Mouse (Mus musculus) heart, embryonic 14.5 days (tissue): ENCODE data around the gene Acot7. TPM values are rescaled to one million over a fixed set of nuclear protein-coding genes. Genes with fewer than 3 reads are reported as not detected.

ENCODE experiments used
- ATAC-seq: fragments of 200-750 bp; cut with Nextera tagmentation; 2 replicates; pipeline ENCODE4 v1.8.0; 2017; ENCODE audit warnings: low read depth, moderate TSS enrichment; ENCODE audit not compliant: insufficient number of reproducible peaks, insufficient read depth, low FRiP score
- H3K27ac ChIP-seq, 2 experiments: fragments of 200-500 bp in 1 of 2; fragments of 300-500 bp in 1 of 2; sonication (generic) in 1 of 2; replicated peaks in 1 of 2; 2 replicates each; pipeline ENCODE4 v1.5.1; 2012 to 2014; ENCODE audit warnings: low read depth in 2 of 2, low read length in 2 of 2, control low read depth in 1 of 2, mild to moderate bottlenecking in 1 of 2, mixed read lengths in 1 of 2; ENCODE audit not compliant: control insufficient read depth in 1 of 2, insufficient read depth in 1 of 2
- H3K27me3 ChIP-seq: fragments of 300-500 bp; sonication (generic); 2 replicates; pipeline ENCODE4 v1.6.1; 2014; ENCODE audit warnings: mild to moderate bottlenecking, low read length, control low read depth; ENCODE audit not compliant: control insufficient read depth, insufficient read depth
- H3K36me3 ChIP-seq: fragments of 300-500 bp; sonication (generic); 2 replicates; pipeline ENCODE4 v1.6.1; 2014; ENCODE audit warnings: mild to moderate bottlenecking, control low read depth, low read length, mixed read lengths; ENCODE audit not compliant: control insufficient read depth, insufficient read depth
- H3K4me1 ChIP-seq, 2 experiments: fragments of 200-500 bp in 1 of 2; fragments of 300-500 bp in 1 of 2; sonication (generic) in 1 of 2; 2 replicates each; pipeline ENCODE4 v1.6.1; 2012 to 2014; ENCODE audit warnings: low read length in 2 of 2, control low read depth in 1 of 2, mixed read lengths in 1 of 2; ENCODE audit not compliant: control insufficient read depth in 2 of 2, insufficient read depth in 2 of 2
- H3K4me2 ChIP-seq: fragments of 300-500 bp; sonication (generic); 2 replicates; pipeline ENCODE4 v1.6.1; 2014; ENCODE audit warnings: mild to moderate bottlenecking, low read length
- H3K4me3 ChIP-seq, 2 experiments: fragments of 200-500 bp in 1 of 2; fragments of 300-500 bp in 1 of 2; sonication (generic) in 1 of 2; 2 replicates each; pipeline ENCODE4 v1.5.1; 2012 to 2014; ENCODE audit warnings: low read length in 2 of 2, mild to moderate bottlenecking in 2 of 2, control low read depth in 1 of 2, low read depth in 1 of 2, moderate library complexity in 1 of 2; ENCODE audit not compliant: control insufficient read depth in 1 of 2, insufficient read depth in 1 of 2
- H3K9ac ChIP-seq: fragments of 300-500 bp; sonication (generic); 2 replicates; pipeline ENCODE4 v1.6.1; 2014; ENCODE audit warnings: mild to moderate bottlenecking, low read length
- H3K9me3 ChIP-seq: fragments of 300-500 bp; sonication (generic); 2 replicates; pipeline ENCODE4 v1.6.1; 2016; ENCODE audit warnings: low read length, control low read depth; ENCODE audit not compliant: control insufficient read depth
- WGBS: fragments of 180-500 bp; shearing (Covaris S2); extraction: QIAGEN DNeasy Blood & Tissue Kit; methylation state at CpG from one replicate; pipeline ENCODE4 v1.1.7; 2014; 5-methylcytosine and 5-hydroxymethylcytosine counted together
- polyA plus RNA-seq: library from polyadenylated mRNA; unstranded; fragments of >200 nt; fragmentation: Nextera tagmentation; extraction: Ambion mirVana; gene quantifications from 2 replicates; pipeline ENCODE4 v1.2.1, GENCODE M21; 2014

The Acot7 gene
- polyA plus RNA-seq, 1 experiment from 2014 or later, result 72.9 TPM

DNA sequence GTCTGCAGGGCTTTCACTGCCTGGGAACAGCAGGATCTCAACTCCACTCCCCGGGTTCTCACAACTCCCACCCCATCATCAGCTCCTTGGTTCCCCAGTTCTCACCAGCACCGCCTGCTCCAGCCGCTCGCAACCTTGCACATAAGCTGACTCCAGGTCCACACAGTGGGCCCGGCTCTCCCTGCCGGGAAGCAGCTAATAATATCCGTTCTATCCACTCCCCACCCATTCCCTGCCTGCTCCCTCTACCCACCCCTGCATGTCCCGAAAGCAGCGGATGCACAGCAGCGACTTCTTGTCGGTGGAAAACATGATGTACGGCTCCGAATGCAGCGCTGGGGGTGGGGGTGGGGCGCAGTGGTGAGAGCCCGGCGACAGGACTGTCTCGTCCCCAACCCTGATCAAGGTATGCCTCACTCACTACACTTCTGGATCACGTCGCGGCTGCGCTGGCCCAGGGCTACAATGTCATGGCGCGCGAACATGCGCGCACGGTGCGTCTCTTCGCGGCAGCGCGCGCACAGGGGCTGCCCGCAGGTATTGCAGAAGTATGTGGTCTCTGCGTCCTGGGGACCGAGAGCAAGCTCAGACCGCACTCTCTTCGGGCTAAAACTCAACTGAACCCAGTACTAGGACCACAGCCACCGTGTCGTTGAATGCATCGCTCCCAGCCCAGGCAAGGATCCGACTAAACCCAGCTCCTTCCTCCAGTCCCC, 137.7 kb downstream of the Acot7 start:
- no peak for ATAC-seq
- Histone ChIP-seq H3K4me1 (peaks cover 21 to 54% of the 10 kb centered on the region in 2 experiments), H3K27ac (peak overlapping the region in 1 of 2 experiments; percentile 1; a peak in 1 of 4 replicates), H3K9me3 (no peaks in the 10 kb centered on the region), H3K36me3 (peaks cover 25% of the 10 kb centered on the region), H3K4me2 (peak overlapping the region; percentile 88), H3K27me3 (peaks cover 56% of the 10 kb centered on the region), H3K9ac (peak overlapping the region; percentile 85), H3K4me3 (peak overlapping the region; percentile 40 to 49)
- 2% methylated on average over 43 of the region's 43 CpGs for WGBS

- peak overlapping the region; percentile 98 to 99 for H3K27ac ChIP-seq
- ATAC-seq, result peak; percentile 69
- 25% methylated on average over 6 of the region's 6 CpGs for WGBS
- H3K4me1 ChIP-seq, result peaks cover 21 to 50% of the 10 kb centered on the region in 2 experiments
- H3K4me3 ChIP-seq, result peak overlapping the region; percentile 49 to 58
- peaks cover 40% of the 10 kb centered on the region for H3K27me3 ChIP-seq
- no peaks in the 10 kb centered on the region for H3K9me3 ChIP-seq
- H3K9ac ChIP-seq, result peak overlapping the region; percentile 85
- H3K4me2 ChIP-seq, result peak overlapping the region; percentile 88
- peaks cover 6% of the 10 kb centered on the region; the same call in 1 of the 2 replicates for H3K36me3 ChIP-seq
Observed at GRCm38 (mm10) chr4:152317631-152318033, 139.7 kb downstream of the Acot7 start.

DNA sequence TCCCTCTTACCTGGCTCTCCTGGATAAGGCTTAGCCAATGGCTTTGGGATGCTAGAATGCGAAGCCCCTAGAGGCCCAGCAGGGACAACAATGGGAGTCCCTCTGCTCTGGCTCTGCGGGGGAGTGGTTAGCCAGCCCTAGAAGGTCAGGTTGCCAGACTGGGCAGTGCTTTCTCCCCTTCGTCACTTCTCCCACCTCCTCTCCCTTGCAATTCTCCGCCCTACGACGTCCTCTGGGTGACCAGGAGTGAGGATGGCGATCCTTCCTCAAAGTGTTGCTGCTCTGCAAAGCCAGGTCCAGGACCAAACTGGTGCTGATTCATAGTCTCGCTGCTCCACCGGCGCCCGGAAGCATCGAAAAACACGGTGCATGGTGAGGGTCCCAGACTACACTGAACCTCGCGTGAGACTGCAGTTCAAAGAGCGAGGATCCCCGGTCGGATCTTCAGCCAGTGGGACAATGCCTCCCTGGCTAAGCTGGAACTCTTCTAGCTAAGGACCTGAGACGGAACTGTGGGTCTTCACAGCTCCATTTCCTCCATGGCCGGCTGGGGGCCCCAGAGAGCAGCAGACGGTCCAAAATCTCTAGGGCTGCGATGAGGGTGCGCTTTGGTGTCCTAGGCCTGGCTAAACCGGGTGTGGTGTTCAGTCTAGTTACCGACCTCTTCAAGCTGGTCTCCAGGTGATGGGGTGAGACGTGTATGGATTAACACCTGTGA, 140.7 kb downstream of the Acot7 start, which contains the start of gene Rnf207:
TSS of gene Rnf207 (minus strand) at position 477 of the 718 bp plus-strand sequence.
- peaks cover 13 to 40% of the 10 kb centered on the region in 2 experiments; a peak in 3 of 4 replicates for H3K4me1 ChIP-seq
- H3K36me3 ChIP-seq, result peaks cover 6% of the 10 kb centered on the region; the same call in 1 of the 2 replicates
- H3K4me2 ChIP-seq, result peak within 1 kb of the TSS; percentile 88
- peaks cover 30% of the 10 kb centered on the region for H3K27me3 ChIP-seq
- 3% methylated on average over 26 of the region's 26 CpGs for WGBS
- peak within 1 kb of the TSS; percentile 49 to 58 for H3K4me3 ChIP-seq
- peak; percentile 67 for ATAC-seq
- peak within 1 kb of the TSS; percentile 85 for H3K9ac ChIP-seq
- H3K27ac ChIP-seq, result peak within 1 kb of the TSS; percentile 98 to 99
- no peaks in the 10 kb centered on the region for H3K9me3 ChIP-seq

Other genes starting within 250 kb of the Acot7 start
- gene Dnajc11, start 244.4 kb upstream of the Acot7 start, polyA plus RNA-seq, result 51.8 and 54.6 TPM in 2 replicates
- gene Thap3, start 189.1 kb upstream of the Acot7 start, polyA plus RNA-seq, result 24.0 and 26.5 TPM in 2 replicates
- 14.6 and 14.8 TPM in 2 replicates for gene Phf13, start 181.9 kb upstream of the Acot7 start, polyA plus RNA-seq
- 17.8 and 19.3 TPM in 2 replicates for gene Klhl21, start 169.3 kb upstream of the Acot7 start, polyA plus RNA-seq
- 11.5 and 15.8 TPM in 2 replicates for gene Zbtb48, start 150.5 kb upstream of the Acot7 start, polyA plus RNA-seq
- gene Tas1r1, start 139.6 kb upstream of the Acot7 start, polyA plus RNA-seq, result 0.09 and 0.20 TPM in 2 replicates
- gene Nol9, start 138.8 kb upstream of the Acot7 start, polyA plus RNA-seq, result 16.2 and 16.8 TPM in 2 replicates
- gene Plekhg5, start 105.6 kb upstream of the Acot7 start, polyA plus RNA-seq, result 8.5 and 8.6 TPM in 2 replicates
- gene Tnfrsf25, start 62.2 kb upstream of the Acot7 start, polyA plus RNA-seq, result 0.34 and 0.43 TPM in 2 replicates
- 0.63 and 0.76 TPM in 2 replicates for gene Espn, start 25.8 kb upstream of the Acot7 start, polyA plus RNA-seq
- gene Hes2, start 19.3 kb upstream of the Acot7 start, polyA plus RNA-seq, result not detected in 2 replicates
- gene Gpr153, start 96.1 kb downstream of the Acot7 start, polyA plus RNA-seq, result 14.0 and 18.2 TPM in 2 replicates
- gene Hes3, start 113.5 kb downstream of the Acot7 start, polyA plus RNA-seq, result not detected in 2 replicates
- gene Icmt, start 119.1 kb downstream of the Acot7 start, polyA plus RNA-seq, result 19.4 and 20.3 TPM in 2 replicates
- gene Rnf207, start 140.9 kb downstream of the Acot7 start, polyA plus RNA-seq, result 74.9 and 77.5 TPM in 2 replicates
- gene Rpl22, start 147.6 kb downstream of the Acot7 start, polyA plus RNA-seq, result 261 and 276 TPM in 2 replicates
- gene Chd5, start 160.5 kb downstream of the Acot7 start, polyA plus RNA-seq, result 0.03 TPM in 1 of 2 replicates, not detected in the other